Mouse (Mus musculus) lung, postnatal 0 days (tissue): ENCODE measurements around the gene Pi16.

Experiments used
- CTCF ChIP-seq: IDR thresholded peaks from 2 replicates; pipeline ENCODE4 v1.5.1; 2016; ENCODE audit warnings: antibody characterized with exemption, mild to moderate bottlenecking
- EP300 ChIP-seq: IDR thresholded peaks from 2 replicates; pipeline ENCODE4 v1.6.1; 2016; ENCODE audit warnings: antibody characterized with exemption, mild to moderate bottlenecking, control low read depth

DNA sequence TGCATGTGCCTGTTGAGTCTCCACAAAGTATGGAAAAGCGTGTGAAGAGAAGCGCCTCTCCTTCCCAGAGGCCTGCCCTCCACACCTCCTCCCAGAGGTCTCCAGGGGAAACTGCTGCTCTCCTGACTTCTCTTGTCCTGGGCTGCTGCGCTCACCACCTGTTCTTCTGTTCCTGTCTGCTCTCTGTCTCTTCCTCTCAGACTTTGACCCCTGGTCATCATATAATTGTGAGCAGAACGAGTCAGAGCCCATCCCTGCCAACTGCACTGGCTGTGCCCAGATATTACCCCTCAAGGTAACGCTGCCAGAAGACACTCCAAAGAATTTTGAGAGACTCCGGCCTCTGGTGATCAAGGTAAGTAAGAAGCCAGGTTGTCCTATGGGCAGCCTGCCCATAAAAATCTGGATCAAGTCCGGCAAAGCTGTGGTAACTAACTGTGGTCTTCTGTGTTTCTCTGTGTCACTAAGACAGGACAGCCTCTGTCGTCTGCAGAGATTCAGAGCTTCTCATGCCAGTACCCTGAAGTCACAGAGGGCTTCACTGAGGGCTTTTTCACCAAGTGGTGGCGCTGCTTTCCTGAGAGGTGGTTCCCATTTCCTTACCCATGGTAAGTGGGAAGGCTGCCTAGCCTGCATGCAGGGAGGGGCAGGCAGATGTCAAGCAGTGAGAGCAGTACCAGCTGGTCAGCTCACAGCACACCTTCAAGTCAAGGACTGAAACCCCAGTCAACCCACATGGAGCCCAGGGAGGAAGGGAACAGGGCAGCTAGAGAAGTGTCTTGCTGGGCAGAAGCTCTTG is 23.5 kb upstream of the Pi16 start:
- TF ChIP-seq EP300 (no peak), CTCF (peak; percentile 66)
